Mouse (Mus musculus): ENCODE data around the gene Fam71b.

DNA sequence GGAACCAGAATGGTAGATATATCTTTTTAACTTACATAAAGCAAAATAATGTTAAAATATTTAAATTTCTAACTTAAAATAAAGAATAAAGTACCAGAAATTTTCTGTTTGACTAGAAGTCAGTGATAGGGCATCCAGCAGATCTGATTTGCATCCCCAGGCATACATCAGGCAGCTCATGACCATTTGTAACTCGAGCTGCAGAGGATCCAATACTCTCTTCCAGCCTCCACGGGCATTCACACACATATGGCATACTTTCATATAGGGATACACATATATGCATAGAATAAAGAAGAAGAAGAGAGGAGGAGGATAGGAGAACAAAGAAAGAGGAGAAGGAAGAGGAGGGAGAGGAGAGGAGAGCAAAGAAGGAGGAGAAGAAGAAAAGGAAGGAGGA, 1.5 kb downstream of the Fam71b start:
- TF ChIP-seq CTCF (IDR thresholded peaks at IDR 0.05; ENCODE audit: extremely low read depth, insufficient read depth, low read length), result no peak
- no peak for TF ChIP-seq POLR2A (IDR thresholded peaks at IDR 0.05; ENCODE audit: extremely low read depth, insufficient read depth, low read length)

All from cortical plate, adult 2 months (tissue).